Mouse (Mus musculus): Measurements from ENCODE around the gene Tnfrsf14.

GRCm38 (mm10) chr4:154916662-154917061, 11.7 kb downstream of the Tnfrsf14 start:
- TF ChIP-seq POLR2A (IDR thresholded peaks at IDR 0.05; ENCODE audit: low read depth, low read length) (no peak), CTCF (conservative IDR thresholded peaks at IDR 0.05; ENCODE audit: insufficient read depth, insufficient read length, low read depth, low read length) (no peak)
